Mouse (Mus musculus) CH12.LX (cell line): ENCODE results near the gene Pitx2. TPM values are rescaled to one million over a fixed set of nuclear protein-coding genes. Genes with fewer than 3 reads are reported as not detected.

Experiments used
- DNase-seq: peaks from one replicate; pipeline ENCODE4 v3.0.0-alpha.2; 2013; ENCODE audit errors: extremely low read depth
- H3K27ac ChIP-seq: 2 replicates; pipeline ENCODE4 v1.5.1; 2012; ENCODE audit warnings: low read depth, mild to moderate bottlenecking, control low read depth, moderate library complexity; ENCODE audit not compliant: insufficient read depth
- H3K27me3 ChIP-seq: replicated peaks from 2 replicates; pipeline ENCODE3; 2012; ENCODE audit warnings: inconsistent platforms
- H3K36me3 ChIP-seq, 2 experiments: replicated peaks in 1 of 2; 2 replicates each; pipeline versions ENCODE3 to v1.6.1; 2012; ENCODE audit warnings: inconsistent platforms in 1 of 2, low read length in 1 of 2, mild to moderate bottlenecking in 1 of 2, mixed read lengths in 1 of 2, moderate library complexity in 1 of 2; ENCODE audit not compliant: control insufficient read depth in 1 of 2, insufficient read depth in 1 of 2
- H3K4me1 ChIP-seq, 2 experiments: 2 replicates each; pipeline ENCODE4 v1.6.1; 2012; ENCODE audit warnings: inconsistent platforms in 1 of 2, moderate library complexity in 1 of 2; ENCODE audit not compliant: insufficient read depth in 2 of 2, control insufficient read depth in 1 of 2
- H3K4me2 ChIP-seq: 2 replicates; pipeline ENCODE4 v1.6.1; 2012; ENCODE audit warnings: low read depth, mild to moderate bottlenecking, control low read depth; ENCODE audit not compliant: poor library complexity, insufficient read depth, severe bottlenecking
- H3K4me3 ChIP-seq, 3 experiments: fragments of 150-350 bp in 1 of 3; sonication (generic) in 1 of 3; replicated peaks in 1 of 3; 2 replicates each; pipeline versions ENCODE3 to v1.5.1; 2011 to 2012; ENCODE audit warnings: low read depth in 2 of 3, low read length in 2 of 3, mild to moderate bottlenecking in 2 of 3, moderate library complexity in 2 of 3, control low read depth in 1 of 3, improper control_type of control experiment in 1 of 3, inconsistent platforms in 1 of 3, mixed read lengths in 1 of 3; ENCODE audit not compliant: poor library complexity in 1 of 3
- H3K79me2 ChIP-seq: replicated peaks from 2 replicates; pipeline ENCODE4 v1.6.1; 2012; ENCODE audit warnings: mild to moderate bottlenecking, moderate library complexity; ENCODE audit not compliant: control insufficient read depth, poor library complexity, insufficient read depth, severe bottlenecking; ENCODE audit errors: extremely low read depth
- H3K9ac ChIP-seq: 2 replicates; pipeline ENCODE4 v1.6.1; 2012; ENCODE audit warnings: low read depth, mild to moderate bottlenecking, control low read depth, moderate library complexity; ENCODE audit not compliant: insufficient read depth
- H3K9me3 ChIP-seq: replicated peaks from 2 replicates; pipeline ENCODE3; 2012; ENCODE audit warnings: low read length, inconsistent platforms, mixed read lengths
- BHLHE40 ChIP-seq: IDR thresholded peaks from 2 replicates; pipeline ENCODE4 v1.6.1; 2011; ENCODE audit warnings: mild to moderate bottlenecking, low read depth, low read length, improper control_type of control experiment
- CHD2 ChIP-seq: IDR thresholded peaks from 2 replicates; pipeline ENCODE4 v1.6.1; 2011; ENCODE audit warnings: low read length, improper control_type of control experiment
- CTCF ChIP-seq, 2 experiments: IDR thresholded peaks in 1 of 2; conservative IDR thresholded peaks in 1 of 2; 2 replicates each; pipeline ENCODE4 v1.5.1; 2011 to 2012; ENCODE audit warnings: low read depth in 2 of 2, low read length in 2 of 2, improper control_type of control experiment in 1 of 2, inconsistent platforms in 1 of 2, mild to moderate bottlenecking in 1 of 2, moderate library complexity in 1 of 2
- E2F4 ChIP-seq: IDR thresholded peaks from 2 replicates; pipeline ENCODE4 v1.6.1; 2011; ENCODE audit warnings: low read depth, low read length, improper control_type of control experiment; ENCODE audit not compliant: insufficient replicate concordance
- ELF1 ChIP-seq: IDR thresholded peaks from 2 replicates; pipeline ENCODE4 v1.6.1; 2014; ENCODE audit warnings: low read depth, mild to moderate bottlenecking, inconsistent platforms, low read length, improper control_type of control experiment
- GABPA ChIP-seq: IDR thresholded peaks from 2 replicates; pipeline ENCODE4 v1.6.1; 2012; ENCODE audit warnings: low read depth, low read length, improper control_type of control experiment, inconsistent platforms; ENCODE audit not compliant: insufficient replicate concordance
- HCFC1 ChIP-seq: IDR thresholded peaks from 2 replicates; pipeline ENCODE4 v1.6.1; 2012; ENCODE audit warnings: low read depth, mild to moderate bottlenecking, inconsistent platforms, low read length, improper control_type of control experiment
- IRF4 ChIP-seq: IDR thresholded peaks from 2 replicates; pipeline ENCODE4 v1.6.1; 2014; ENCODE audit warnings: low read depth, mild to moderate bottlenecking, inconsistent platforms, low read length, improper control_type of control experiment
- JUN ChIP-seq: IDR thresholded peaks from 2 replicates; pipeline ENCODE4 v1.6.1; 2011; ENCODE audit warnings: low read depth, mild to moderate bottlenecking, low read length, improper control_type of control experiment, moderate library complexity; ENCODE audit not compliant: insufficient read depth
- MAX ChIP-seq: IDR thresholded peaks from 2 replicates; pipeline ENCODE4 v1.6.1; 2011; ENCODE audit warnings: low read length, improper control_type of control experiment
- NRF1 ChIP-seq: IDR thresholded peaks from 2 replicates; pipeline ENCODE4 v1.6.1; 2014; ENCODE audit warnings: low read depth, mild to moderate bottlenecking, inconsistent platforms, low read length, improper control_type of control experiment, moderate library complexity
- PAX5 ChIP-seq: IDR thresholded peaks from 2 replicates; pipeline ENCODE4 v1.6.1; 2012; ENCODE audit warnings: low read length, inconsistent platforms, mixed read lengths
- POLR2AphosphoS2 ChIP-seq: IDR thresholded peaks from 2 replicates; pipeline ENCODE4 v1.6.1; 2011; ENCODE audit warnings: low read depth, low read length, improper control_type of control experiment
- RAD21 ChIP-seq: IDR thresholded peaks from 2 replicates; pipeline ENCODE4 v1.6.1; 2011; ENCODE audit warnings: low read depth, mild to moderate bottlenecking, low read length, improper control_type of control experiment, moderate library complexity
- SMC3 ChIP-seq: IDR thresholded peaks from 2 replicates; pipeline ENCODE4 v1.6.1; 2011; ENCODE audit warnings: low read depth, low read length, improper control_type of control experiment
- TBP ChIP-seq: conservative IDR thresholded peaks from 2 replicates; pipeline ENCODE4 v1.6.1; 2011; ENCODE audit warnings: low read depth, low read length, improper control_type of control experiment
- USF2 ChIP-seq: conservative IDR thresholded peaks from 2 replicates; pipeline ENCODE4 v1.6.1; 2011; ENCODE audit warnings: low read depth, low read length, improper control_type of control experiment
- ZC3H11A ChIP-seq: IDR thresholded peaks from 2 replicates; pipeline ENCODE4 v1.6.1; 2012; ENCODE audit warnings: low read depth, mild to moderate bottlenecking, inconsistent platforms, low read length, improper control_type of control experiment
- ZMIZ1 ChIP-seq: IDR thresholded peaks from 2 replicates; pipeline ENCODE4 v1.6.1; 2012; ENCODE audit warnings: low read depth, mild to moderate bottlenecking, inconsistent platforms, low read length, improper control_type of control experiment
- dilution Hi-C: fragments of 300-500 bp; cut with MboI; formaldehyde crosslinking; loops from 2 replicates; pipeline ENCODE4 v1.14.3; 2020; ENCODE audit warnings: low sequenced_read_pairs; ENCODE audit not compliant: extremely low pct_unique_long_range_greater_than_20kb, extremely low pct_ligation_motif_present
- in situ Hi-C: fragments of 300-500 bp; cut with MboI; formaldehyde crosslinking; loops from 3 replicates; pipeline ENCODE4 v1.14.3; 2019; ENCODE audit warnings: low sequenced_read_pairs, low pct_ligation_motif_present, low pct_unique_long_range_greater_than_20kb, mixed read lengths
- polyA plus RNA-seq: library from polyadenylated mRNA; unstranded; fragments of >175 nt; gene quantifications from 2 replicates; pipeline ENCODE4 v1.2.1, GENCODE M21; 2012; ENCODE audit warnings: low read depth; ENCODE audit not compliant: insufficient read length
- total RNA-seq, 2 experiments: library from RNA; depleted of rRNA; stranded (reverse); fragments of 300-350 nt in 1 of 2; fragments of >200 nt in 1 of 2; gene quantifications; 2 replicates each; pipeline ENCODE4 v1.2.3; 2012 to 2014

The Pitx2 gene
- total and polyA plus RNA-seq, 3 experiments, result not detected

- H3K4me3 ChIP-seq, result no peak overlapping the region
- no peaks in the 10 kb centered on the region for H3K36me3 ChIP-seq
- H3K9ac ChIP-seq, result no peak overlapping the region
- H3K4me1 ChIP-seq, result no peaks in the 10 kb centered on the region
- no peak for TF ChIP-seq NRF1
- no peak for TF ChIP-seq JUN
- TF ChIP-seq E2F4, result no peak
- TF ChIP-seq CTCF (conservative IDR thresholded peaks at IDR 0.05 in 1 of 2, IDR thresholded peaks at IDR 0.05 in 1 of 2; ENCODE audit: low read depth in 2 of 2, low read length in 2 of 2), result no peak
- no peak for TF ChIP-seq ZC3H11A
- no peak for TF ChIP-seq IRF4
- TF ChIP-seq TBP, result no peak
- no peak for TF ChIP-seq RAD21
- no peak for TF ChIP-seq SMC3
- TF ChIP-seq CHD2, result no peak
- TF ChIP-seq BHLHE40, result no peak
- TF ChIP-seq USF2, result no peak
- no peaks in the 10 kb centered on the region for H3K79me2 ChIP-seq
- in situ Hi-C loops (no loop called here), dilution Hi-C loops (no loop called here)
- no peak overlapping the region for H3K4me2 ChIP-seq
- peaks cover 60% of the 10 kb centered on the region for H3K9me3 ChIP-seq
- no peaks in the 10 kb centered on the region for H3K27me3 ChIP-seq
- H3K27ac ChIP-seq, result no peak overlapping the region
- no peak for DNase-seq
These were observed 21.2 kb downstream of the Pitx2 start for GRCm38 (mm10) chr3:129220681-129221379.

GRCm38 (mm10) chr3:129221380-129222260, 21.9 kb downstream of the Pitx2 start:
- Histone ChIP-seq H3K4me1 (no peaks in the 10 kb centered on the region), H3K79me2 (no peaks in the 10 kb centered on the region), H3K9ac (no peak overlapping the region), H3K27me3 (no peaks in the 10 kb centered on the region), H3K4me3 (no peak overlapping the region), H3K27ac (no peak overlapping the region), H3K4me2 (no peak overlapping the region), H3K36me3 (no peaks in the 10 kb centered on the region), H3K9me3 (peaks cover 62% of the 10 kb centered on the region)
- DNase-seq, result no peak
- TF ChIP-seq ELF1 (no peak), ZMIZ1 (no peak), PAX5 (no peak), HCFC1 (no peak), MAX (no peak), GABPA (no peak), POLR2AphosphoS2 (no peak)
- in situ Hi-C loops (no loop called here), dilution Hi-C loops (no loop called here)
